ENCODE assay signal across 10 mouse cellular contexts in the genomic region with DNA sequence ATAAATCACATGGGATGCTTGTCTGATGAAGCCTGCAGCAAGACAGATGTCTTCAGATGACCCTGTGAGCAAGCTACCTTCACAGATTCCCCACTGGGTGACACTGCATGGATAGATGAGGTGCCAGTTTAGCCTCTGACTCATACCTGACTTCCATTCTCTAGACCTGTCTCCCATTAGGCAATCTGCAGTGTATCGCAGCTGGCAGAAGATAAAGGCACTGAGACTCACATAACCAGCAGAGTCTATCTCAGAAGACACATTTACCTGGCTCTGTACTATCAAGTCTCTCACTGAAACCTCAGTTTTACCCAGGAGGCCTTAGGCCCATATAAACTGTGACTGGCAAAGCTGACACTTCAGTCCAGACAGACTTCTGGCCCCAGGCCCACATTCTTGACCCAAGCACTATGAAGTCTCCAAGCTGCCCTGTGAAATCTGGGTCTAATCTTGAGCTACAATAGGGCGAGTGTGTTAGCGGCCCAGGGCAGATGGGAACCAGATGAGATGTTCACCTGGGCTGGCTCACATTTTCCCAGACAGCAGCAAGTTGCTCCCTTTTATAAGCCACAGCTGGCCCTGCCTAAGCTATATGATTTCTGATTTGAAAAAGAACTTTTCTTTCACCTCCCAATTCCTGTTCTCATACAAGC. TPM values are rescaled to one million over a fixed set of nuclear protein-coding genes. Genes with fewer than 3 reads are reported as not detected.
A peak's percentile ranks its signal among the peaks of the same experiment; 100 is the strongest.
DNase-seq lines count a peak whose midpoint lies in the region; ATAC-seq and TF ChIP-seq lines count a peak whose summit lies in the region.
"Had no signal": no experiment of that assay in that cellular context is flagged by ENCODE, and none has a peak within 500 bp of the region (broad histone marks: within the 10 kb centered on the region; RNA-seq: fewer than 3 reads in every experiment).

No protein-coding gene starts in this region.

- no peaks in the 10 kb centered on the region for H3K4me1 ChIP-seq in neural tube, embryonic 15.5 days
- peaks cover 17% of the 10 kb centered on the region; the same call in 1 of the 2 replicates for H3K4me1 ChIP-seq in limb, embryonic 10.5 days

- intact Hi-C loops in gastrocnemius, adult 2 months (cut with DNase I), result no loop called here
- intact Hi-C loops in gastrocnemius, postnatal 36 days (cut with DNase I), result no loop called here

- H3K27me3 ChIP-seq in neural tube, embryonic 15.5 days (replicated peaks), result no peaks in the 10 kb centered on the region
- no peaks in the 10 kb centered on the region for H3K27me3 ChIP-seq in limb, embryonic 10.5 days (ENCODE audit: low read depth, poor library complexity, severe bottlenecking)

- 86% methylated on average over 3 of the region's 3 CpGs for WGBS in neural tube, embryonic 15.5 days
- 53% methylated on average over 3 of the region's 3 CpGs for WGBS in limb, embryonic 10.5 days

- peak; percentile 30 for DNase-seq in gastrocnemius, adult 2 months
- no peak for DNase-seq in gastrocnemius, postnatal 36 days
- peak; percentile 38 for DNase-seq in neural tube, embryonic 10.5 days (ENCODE audit: extremely low spot score, low spot score)
- DNase-seq in limb, embryonic 10.5 days (ENCODE audit: low spot score), result peak; percentile 75
- no peak for DNase-seq in kidney, adult 18-20 months
- DNase-seq in cerebellum, adult 8-10 months, result no peak

- no peak overlapping the region for H3K27ac ChIP-seq in gastrocnemius, adult 2 months
- H3K27ac ChIP-seq in neural tube, embryonic 15.5 days (replicated peaks), result no peak overlapping the region
- peak overlapping the region; percentile 42 for H3K27ac ChIP-seq in limb, embryonic 10.5 days
- H3K27ac ChIP-seq: liver, embryonic 14.5 days had no signal

- ATAC-seq in neural tube, embryonic 15.5 days (ENCODE audit: low FRiP score), result no peak
- ATAC-seq in neutrophil, adult 5-6 weeks (ENCODE audit: extremely low read depth, insufficient number of reproducible peaks, low FRiP score, poor library complexity, severe bottlenecking), result 0 out of 2 replicates have a peak, but pooled peaks have one; percentile 20
- ATAC-seq: hindbrain, embryonic 16.5 days had no signal

- H3K36me3 ChIP-seq in neural tube, embryonic 15.5 days, result peaks cover 15% of the 10 kb centered on the region
- H3K36me3 ChIP-seq in limb, embryonic 10.5 days, result peaks cover 29% of the 10 kb centered on the region

- H3K4me2 ChIP-seq in neural tube, embryonic 15.5 days, result no peak overlapping the region

- H3K9ac ChIP-seq in neural tube, embryonic 15.5 days (replicated peaks), result no peak overlapping the region
- H3K9ac ChIP-seq: liver, embryonic 14.5 days had no signal

- H3K9me3 ChIP-seq in neural tube, embryonic 15.5 days (replicated peaks), result no peaks in the 10 kb centered on the region
- no peaks in the 10 kb centered on the region for H3K9me3 ChIP-seq in limb, embryonic 10.5 days (replicated peaks)

- no peak overlapping the region for H3K4me3 ChIP-seq in gastrocnemius, adult 2 months
- H3K4me3 ChIP-seq in neural tube, embryonic 15.5 days (replicated peaks), result no peak overlapping the region
- no peak overlapping the region for H3K4me3 ChIP-seq in limb, embryonic 10.5 days

- TF ChIP-seq CTCF in gastrocnemius, adult 2 months (IDR thresholded peaks at IDR 0.05), result no peak

RNA-seq across cellular contexts. Expression of a gene that starts 22.2 kb away (rescaled TPM):
- under 1 TPM; 0.39 to 0.48 TPM for total RNA-seq in gastrocnemius, adult 2 months (2021)
- under 1 TPM; 0.26 to 0.39 TPM for total RNA-seq in gastrocnemius, postnatal 36 days (2021)
- polyA plus RNA-seq in neural tube, embryonic 15.5 days (2015; fragmentation: Nextera tagmentation; extraction: Ambion mirVana), result 3.8 and 5.8 TPM in 2 replicates
- 10.2 and 12.5 TPM in 2 replicates for polyA plus RNA-seq in limb, embryonic 10.5 days (2016; fragmentation: Nextera tagmentation; extraction: Ambion mirVana)
- total RNA-seq in neutrophil, adult 5-6 weeks (2017), result 47.9 and 56.1 TPM in 2 replicates

Comparison
In these comparisons a context has a peak if more than half of its experiments do, and no peak if none do; other contexts are left out.
1. DNase-seq: peak in gastrocnemius, adult 2 months (single experiment), neural tube, embryonic 10.5 days (single experiment) and limb, embryonic 10.5 days (single experiment); none in gastrocnemius, postnatal 36 days (0 of 2), kidney, adult 18-20 months (single experiment) and cerebellum, adult 8-10 months (single experiment).
2. RNA of a gene that starts 22.2 kb away (total RNA-seq): 47.9 to 56.1 TPM in neutrophil, adult 5-6 weeks; 0.39 to 0.48 TPM in gastrocnemius, adult 2 months and 0.26 to 0.39 TPM in gastrocnemius, postnatal 36 days; every median in the first group is over 10 times any median in the second.